In genomic region chr2:146856853-146857252, GRCm38 (mm10) we compare ENCODE assay signal across 18 mouse cellular contexts. TPM values are rescaled to one million over a fixed set of nuclear protein-coding genes. Genes with fewer than 3 reads are reported as not detected.
A peak's percentile ranks its signal among the peaks of the same experiment; 100 is the strongest.
DNase-seq lines count a peak whose midpoint lies in the region; ATAC-seq and TF ChIP-seq lines count a peak whose summit lies in the region.
"Had no signal": no experiment of that assay in that cellular context is flagged by ENCODE, and none has a peak within 500 bp of the region (broad histone marks: within the 10 kb centered on the region; RNA-seq: fewer than 3 reads in every experiment).

No protein-coding gene starts in this region.

- no peak overlapping the region for H3K9ac ChIP-seq in heart, adult 2 months (ENCODE audit: low read depth, low read length)
- H3K9ac ChIP-seq in heart, embryonic 12.5 days: no peak overlapping the region
- H3K9ac ChIP-seq in liver, embryonic 11.5 days (ENCODE audit: low read depth, low read length): no peak overlapping the region
- H3K9ac ChIP-seq in liver, embryonic 14.5 days (replicated peaks): no peak overlapping the region

- peak overlapping the region; percentile 53 for H3K27ac ChIP-seq in heart, adult 2 months
- no peak overlapping the region for H3K27ac ChIP-seq in heart, embryonic 12.5 days (ENCODE audit: poor library complexity, severe bottlenecking)
- H3K27ac ChIP-seq in liver, embryonic 11.5 days (ENCODE audit: low read depth, low read length): no peak overlapping the region
- no peak overlapping the region for H3K27ac ChIP-seq in liver, embryonic 14.5 days
- H3K27ac ChIP-seq: embryonic facial prominence, embryonic 15.5 days; left cerebral cortex, adult 2 months had no signal

- TF ChIP-seq CTCF in heart, adult 2 months (IDR thresholded peaks at IDR 0.05): no peak
- no peak for TF ChIP-seq CTCF in liver, embryonic 14.5 days (IDR thresholded peaks at IDR 0.05; ENCODE audit: low read depth)

- no peak for DNase-seq in heart, adult 2 months
- no peak for DNase-seq in liver, embryonic 11.5 days (ENCODE audit: low spot score)
- DNase-seq in liver (no peak), MEL-GATA-1-ER (ENCODE audit: extremely low read depth, low read depth) (peak; percentile 3)
- no peak for DNase-seq in liver, embryonic 14.5 days (ENCODE audit: low read depth in 3 of 3, low spot score in 3 of 3)
- DNase-seq in layer of hippocampus, postnatal 10 days (ENCODE audit: low spot score in 2 of 2): no peak
- no peak for DNase-seq in lung, adult 18-20 months
- DNase-seq: B cell, adult 2 months; cerebellum, adult 8-10 months; gastrocnemius, postnatal 10 days; kidney, adult 9 months; right cerebral cortex, postnatal 25 days had no signal

- no peak for TF ChIP-seq EP300 in heart, adult 2 months (IDR thresholded peaks at IDR 0.05; ENCODE audit: insufficient read depth, low read depth, low read length)
- TF ChIP-seq EP300 in liver, embryonic 14.5 days (IDR thresholded peaks at IDR 0.05; ENCODE audit: low read depth): no peak

- peaks cover 3% of the 10 kb centered on the region; the same call in 1 of the 2 replicates for H3K36me3 ChIP-seq in heart, adult 2 months (ENCODE audit: control insufficient read depth, insufficient read depth, low read length)
- H3K36me3 ChIP-seq in heart, embryonic 12.5 days: no peaks in the 10 kb centered on the region
- no peaks in the 10 kb centered on the region for H3K36me3 ChIP-seq in liver, embryonic 11.5 days (ENCODE audit: control insufficient read depth, insufficient read depth, low read length)
- no peaks in the 10 kb centered on the region for H3K36me3 ChIP-seq in liver, embryonic 14.5 days (replicated peaks; ENCODE audit: control insufficient read depth, insufficient read depth, low read depth)
- H3K36me3 ChIP-seq: embryonic facial prominence, embryonic 15.5 days; forebrain, embryonic 15.5 days; heart, embryonic 15.5 days; midbrain, embryonic 12.5 days had no signal

- H3K79me2 ChIP-seq in heart, adult 2 months (replicated peaks; ENCODE audit: control insufficient read depth, insufficient read depth, low read length): no peaks in the 10 kb centered on the region

- H3K4me2 ChIP-seq in heart, embryonic 12.5 days: no peak overlapping the region
- peak overlapping the region; percentile 74; the same call in 1 of the 2 replicates for H3K4me2 ChIP-seq in liver, embryonic 11.5 days
- H3K4me2 ChIP-seq in liver, embryonic 14.5 days (ENCODE audit: low read depth): peak overlapping the region; percentile 89

- H3K27me3 ChIP-seq in heart, adult 2 months (ENCODE audit: control insufficient read depth, insufficient read depth, low read length): no peaks in the 10 kb centered on the region
- H3K27me3 ChIP-seq in heart, embryonic 12.5 days (replicated peaks): no peaks in the 10 kb centered on the region
- H3K27me3 ChIP-seq in liver, embryonic 11.5 days (replicated peaks; ENCODE audit: control insufficient read depth, insufficient read depth, low read length): no peaks in the 10 kb centered on the region
- no peaks in the 10 kb centered on the region for H3K27me3 ChIP-seq in liver, embryonic 14.5 days (ENCODE audit: control insufficient read depth, insufficient read depth, low read length)
- H3K27me3 ChIP-seq: embryonic facial prominence, embryonic 15.5 days; forebrain, embryonic 15.5 days; heart, embryonic 15.5 days; midbrain, embryonic 12.5 days had no signal

- no peak for ATAC-seq in heart, embryonic 12.5 days (ENCODE audit: insufficient number of reproducible peaks, low FRiP score)
- no peak for ATAC-seq in liver, embryonic 11.5 days (replicated peaks; ENCODE audit: low FRiP score)
- no peak for ATAC-seq in liver, embryonic 14.5 days (ENCODE audit: insufficient read depth)

- no peak for TF ChIP-seq POLR2A in heart, adult 2 months (IDR thresholded peaks at IDR 0.05; ENCODE audit: insufficient read depth, low read depth, low read length)

- H3K4me3 ChIP-seq in heart, adult 2 months: no peak overlapping the region; the same call in 1 of the 2 replicates
- H3K4me3 ChIP-seq in heart, embryonic 12.5 days: no peak overlapping the region
- H3K4me3 ChIP-seq in liver, embryonic 11.5 days (ENCODE audit: low read depth, low read length): no peak overlapping the region
- peak overlapping the region in 1 of 2 experiments; percentile 84; a peak in 2 of 4 replicates for H3K4me3 ChIP-seq in liver, embryonic 14.5 days (ENCODE audit: insufficient read depth in 1 of 2, low read depth in 2 of 2, low read length in 2 of 2)

- intact Hi-C loops in heart, adult 2 months (cut with DNase I): loop anchor here (5.0 to 10.0 kb wide), 3 partner anchors 100 to 318 kb away; partner anchors contain the start of gene Xrn2

- H3K9me3 ChIP-seq in heart, embryonic 12.5 days (replicated peaks): no peaks in the 10 kb centered on the region
- H3K9me3 ChIP-seq in liver, embryonic 11.5 days (ENCODE audit: control insufficient read depth, low read length): no peaks in the 10 kb centered on the region
- no peaks in the 10 kb centered on the region for H3K9me3 ChIP-seq in liver, embryonic 14.5 days (ENCODE audit: control insufficient read depth, low read length)
- H3K9me3 ChIP-seq: embryonic facial prominence, embryonic 15.5 days; forebrain, embryonic 15.5 days; heart, embryonic 15.5 days; midbrain, embryonic 12.5 days had no signal

- H3K4me1 ChIP-seq in heart, adult 2 months (ENCODE audit: control insufficient read depth, insufficient read depth, low read length): peaks cover 1% of the 10 kb centered on the region
- peaks cover 4% of the 10 kb centered on the region for H3K4me1 ChIP-seq in heart, embryonic 12.5 days (replicated peaks)
- H3K4me1 ChIP-seq in liver, embryonic 11.5 days (replicated peaks; ENCODE audit: control insufficient read depth, insufficient read depth, low read length): no peaks in the 10 kb centered on the region
- H3K4me1 ChIP-seq in liver, embryonic 14.5 days (replicated peaks; ENCODE audit: control insufficient read depth in 2 of 2, insufficient read depth in 2 of 2, low read length in 1 of 2): peaks cover 5 to 6% of the 10 kb centered on the region in 2 experiments; a peak in 3 of 4 replicates
- H3K4me1 ChIP-seq: heart, embryonic 15.5 days had no signal

- WGBS in heart, adult 2 months: 36% methylated on average over 4 of the region's 4 CpGs
- 44% methylated on average over 4 of the region's 4 CpGs for WGBS in heart, embryonic 12.5 days
- WGBS in liver, embryonic 11.5 days: 35% methylated on average over 4 of the region's 4 CpGs
- 9% methylated on average over 4 of the region's 4 CpGs for WGBS in liver, embryonic 14.5 days (ENCODE audit: insufficient replicate concordance)

RNA-seq across cellular contexts. Expression of gene Kiz, which starts 1.2 kb away (rescaled TPM):
- 100 to 1,000 TPM in 1 of 2 experiments, 10 to 100 TPM in 1; 97.9 to 124 TPM for total RNA-seq in heart, adult 2 months (2021)
- 16.2 and 29.1 TPM in 2 replicates for polyA plus RNA-seq in heart, adult 2 months (2012; rRNA removed)
- 20.3 and 20.5 TPM in 2 replicates for polyA plus RNA-seq in heart, embryonic 12.5 days (2016; fragmentation: Nextera tagmentation; extraction: Ambion mirVana)
- polyA plus RNA-seq in liver, embryonic 11.5 days (2014; fragmentation: Nextera tagmentation; extraction: Ambion mirVana): 17.2 and 22.3 TPM in 2 replicates
- polyA plus RNA-seq in liver, embryonic 14.5 days (2012; rRNA removed): 3.4 and 6.5 TPM in 2 replicates
- polyA plus RNA-seq in liver, embryonic 14.5 days (2014; fragmentation: Nextera tagmentation; extraction: Ambion mirVana): 11.5 TPM in 2 replicates
- total RNA-seq in layer of hippocampus, postnatal 10 days (2021): 10 to 100 TPM; 15.5 to 16.0 TPM
